Mouse (Mus musculus) frontal cortex, adult (tissue): ENCODE results near the gene Sik3.

Experiments used
- ATAC-seq: cut with Nextera tagmentation; 2 replicates; pipeline ENCODE4 v1.9.2; 2017; ENCODE audit warnings: mild to moderate bottlenecking, moderate library complexity, mixed read lengths; ENCODE audit not compliant: low TSS enrichment

Gene Sik3

DNA sequence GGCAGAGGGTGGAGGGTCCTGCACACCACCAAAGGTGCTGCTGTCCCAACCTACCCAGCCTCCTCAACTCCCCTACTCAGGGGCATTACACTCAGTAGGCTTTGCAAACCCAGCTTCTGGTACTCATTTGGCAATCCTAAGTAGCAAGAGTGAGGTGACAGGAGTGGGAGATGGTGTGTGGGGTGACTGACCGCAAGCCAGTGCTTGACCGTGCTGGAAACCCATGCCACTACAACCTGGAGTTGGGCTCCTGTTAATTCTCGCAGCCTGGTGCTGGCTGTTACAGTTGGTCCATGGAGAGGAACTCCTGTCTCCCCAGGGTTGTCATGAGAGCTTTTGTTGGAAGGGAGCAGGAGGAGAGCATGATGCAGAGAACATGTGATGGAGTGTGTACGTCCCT is 258.2 kb downstream of the Sik3 start:
- no peak for ATAC-seq

- ATAC-seq, result no peak
Measured at GRCm38 (mm10) chr9:46272070-46272469, 259.4 kb downstream of the Sik3 start.

GRCm38 (mm10) chr9:46272677-46273454 is 260.2 kb downstream of the Sik3 start, which contains the start of gene Zpr1:
Gene Zpr1, plus strand, starts transcription at chr9:46273064.
- ATAC-seq, result peak; percentile 95
